Mouse (Mus musculus): ENCODE measurements around the gene Fhl3. TPM values are rescaled to one million over a fixed set of nuclear protein-coding genes. Genes with fewer than 3 reads are reported as not detected.
"Not testable (repeated sequence)": the region's sequence is repeated elsewhere in the genome, so short reads cannot be mapped to it uniquely, and the experiment has no call there.

Fhl3 gene
- polyA plus RNA-seq, 1 experiment from 2014 or later: 2.2 TPM

- Histone ChIP-seq H3K27ac (peak overlapping the region; percentile 52; the same call in 1 of the 2 replicates), H3K27me3 (ENCODE audit: control insufficient read depth, insufficient read depth, low read length) (peaks cover 29% of the 10 kb centered on the region), H3K4me3 (replicated peaks; ENCODE audit: low read length) (no peak overlapping the region), H3K9ac (0 out of 2 replicates have a peak overlapping the region, but pooled peaks have one; percentile 10), H3K4me2 (replicated peaks) (peak overlapping the region; percentile 6; the same call in 1 of the 2 replicates), H3K36me3 (replicated peaks; ENCODE audit: control insufficient read depth, insufficient read depth) (no peaks in the 10 kb centered on the region), H3K4me1 (replicated peaks; ENCODE audit: control insufficient read depth, insufficient read depth, low read length) (peaks cover 19% of the 10 kb centered on the region), H3K9me3 (ENCODE audit: control insufficient read depth, low read length) (no peaks in the 10 kb centered on the region)
- WGBS: 18% methylated on average over 11 of the region's 11 CpGs
- ATAC-seq (ENCODE audit: low FRiP score) (no peak), DNase-seq (ENCODE audit: low spot score) (no peak)
These were observed 4.4 kb downstream of the Fhl3 start for GRCm38 (mm10) chr4:124704797-124705474.

DNA sequence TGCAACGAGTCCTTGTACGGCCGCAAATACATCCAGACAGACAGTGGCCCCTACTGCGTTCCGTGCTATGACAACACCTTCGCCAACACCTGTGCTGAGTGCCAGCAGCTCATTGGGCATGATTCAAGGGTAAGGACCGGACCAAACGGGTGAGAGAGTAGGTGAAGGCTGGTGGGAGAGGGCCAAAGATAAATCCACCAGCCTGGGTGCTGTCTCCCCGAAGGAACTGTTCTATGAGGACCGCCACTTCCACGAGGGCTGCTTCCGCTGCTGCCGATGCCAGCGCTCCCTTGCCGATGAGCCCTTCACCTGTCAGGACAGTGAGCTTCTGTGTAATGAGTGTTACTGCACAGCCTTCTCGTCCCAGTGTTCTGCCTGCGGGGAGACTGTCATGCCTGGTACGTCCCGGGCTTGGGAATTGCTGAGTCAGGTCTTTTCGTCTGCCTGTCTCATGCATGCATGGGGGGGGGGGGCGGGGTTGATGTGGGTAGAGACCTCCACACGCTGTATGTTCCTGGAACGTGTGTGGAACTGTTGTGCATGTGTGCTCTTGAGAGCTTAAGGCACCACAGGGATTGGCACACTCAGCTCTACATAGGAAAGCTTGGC is 5.3 kb downstream of the Fhl3 start:
- ATAC-seq (ENCODE audit: low FRiP score) (no peak), DNase-seq (ENCODE audit: low spot score) (no peak)
- Histone ChIP-seq H3K27ac (no peak overlapping the region), H3K9ac (no peak overlapping the region), H3K4me3 (replicated peaks; ENCODE audit: low read length) (no peak overlapping the region), H3K27me3 (ENCODE audit: control insufficient read depth, insufficient read depth, low read length) (peaks cover 32% of the 10 kb centered on the region), H3K9me3 (ENCODE audit: control insufficient read depth, low read length) (no peaks in the 10 kb centered on the region), H3K4me1 (replicated peaks; ENCODE audit: control insufficient read depth, insufficient read depth, low read length) (peaks cover 20% of the 10 kb centered on the region), H3K4me2 (replicated peaks) (no peak overlapping the region), H3K36me3 (replicated peaks; ENCODE audit: control insufficient read depth, insufficient read depth) (no peaks in the 10 kb centered on the region)
- WGBS: 85% methylated on average over 23 of the region's 23 CpGs

GRCm38 (mm10) chr4:124707381-124708199 is 7.1 kb downstream of the Fhl3 start:
- DNase-seq (ENCODE audit: low spot score); H3K4me3 ChIP-seq (replicated peaks; ENCODE audit: low read length); H3K27ac ChIP-seq; ATAC-seq (ENCODE audit: low FRiP score); H3K36me3 ChIP-seq (replicated peaks; ENCODE audit: control insufficient read depth, insufficient read depth); H3K4me2 ChIP-seq (replicated peaks); H3K9me3 ChIP-seq (ENCODE audit: control insufficient read depth, low read length); H3K9ac ChIP-seq: not testable (repeated sequence)
- peaks cover 20% of the 10 kb centered on the region for H3K4me1 ChIP-seq (replicated peaks; ENCODE audit: control insufficient read depth, insufficient read depth, low read length)
- H3K27me3 ChIP-seq (ENCODE audit: control insufficient read depth, insufficient read depth, low read length): peaks cover 22% of the 10 kb centered on the region
- WGBS: 90% methylated on average over 25 of the region's 25 CpGs

DNA sequence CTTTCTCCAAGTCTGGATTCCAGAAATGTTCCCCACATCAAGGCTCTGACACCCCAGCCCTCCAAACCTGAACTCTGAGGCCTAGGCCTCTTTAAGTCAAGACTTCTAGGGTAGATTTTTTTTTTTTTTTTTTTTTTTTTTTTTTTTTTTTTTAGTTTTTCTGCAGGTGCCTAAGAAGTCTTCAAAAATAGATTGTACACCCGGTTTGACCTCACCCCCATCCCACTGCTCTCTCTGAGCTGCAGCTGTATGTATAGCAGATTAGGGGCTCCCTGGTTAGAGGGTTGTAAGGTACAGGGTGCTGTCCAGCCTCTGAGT is 7.7 kb downstream of the Fhl3 start:
- not testable (repeated sequence) for H3K9me3 ChIP-seq (ENCODE audit: control insufficient read depth, low read length); H3K27ac ChIP-seq; H3K36me3 ChIP-seq (replicated peaks; ENCODE audit: control insufficient read depth, insufficient read depth); ATAC-seq (ENCODE audit: low FRiP score); H3K9ac ChIP-seq; DNase-seq (ENCODE audit: low spot score); H3K4me3 ChIP-seq (replicated peaks; ENCODE audit: low read length)
- Histone ChIP-seq H3K27me3 (ENCODE audit: control insufficient read depth, insufficient read depth, low read length) (peaks cover 22% of the 10 kb centered on the region), H3K4me1 (replicated peaks; ENCODE audit: control insufficient read depth, insufficient read depth, low read length) (peaks cover 20% of the 10 kb centered on the region), H3K4me2 (replicated peaks) (0 out of 2 replicates have a peak overlapping the region, but pooled peaks have one; percentile 49)
- 0% methylated on average over 1 of the region's 1 CpGs for WGBS

DNA sequence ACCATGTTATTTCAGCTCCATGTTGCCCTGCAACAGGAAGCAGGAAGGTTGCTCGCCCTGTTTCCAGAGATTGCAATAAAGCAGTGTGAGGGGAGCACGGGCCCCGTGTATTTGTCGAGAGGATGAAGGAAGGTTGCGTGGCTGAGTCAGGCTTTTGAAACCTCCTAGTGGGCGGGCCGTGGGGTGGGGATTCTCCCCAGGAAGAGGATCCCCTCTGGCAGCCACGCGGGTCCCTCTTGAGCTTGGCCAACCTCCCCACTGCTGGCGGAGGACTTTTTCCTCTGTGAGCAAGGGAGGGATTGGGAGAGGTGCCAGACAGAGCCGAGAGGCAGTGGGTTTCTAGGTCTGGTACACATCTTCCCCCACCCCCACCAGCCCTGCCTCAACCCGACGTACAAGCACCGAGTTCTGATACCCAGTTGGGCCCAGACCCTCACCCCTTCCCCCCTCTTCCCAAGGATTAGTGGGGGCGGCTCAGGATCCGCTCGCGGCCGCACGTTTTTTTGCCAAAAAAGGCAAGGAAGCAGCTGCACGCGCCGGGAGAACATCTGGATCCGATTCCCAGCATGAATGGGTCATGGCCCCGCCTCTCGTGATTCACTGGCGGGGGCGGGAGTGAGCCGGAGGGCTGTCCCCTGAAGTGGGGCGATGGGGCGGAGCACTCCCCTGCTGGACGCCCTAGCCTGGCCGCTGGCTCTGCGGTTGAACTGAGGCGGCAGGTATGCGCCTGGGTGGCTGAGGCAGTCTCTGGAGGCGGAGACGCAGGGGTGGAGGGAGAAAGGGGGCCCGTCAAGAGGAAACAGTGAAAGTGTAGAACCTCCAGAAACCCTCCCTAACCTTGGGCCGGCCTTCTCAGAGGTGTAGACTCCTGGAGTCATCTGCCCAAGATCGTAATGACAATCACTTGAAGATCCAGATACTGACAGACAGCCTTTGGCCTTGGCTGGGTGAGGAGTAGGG is 8.3 kb downstream of the Fhl3 start:
- H3K9ac ChIP-seq: peak overlapping the region; percentile 28
- H3K27me3 ChIP-seq (ENCODE audit: control insufficient read depth, insufficient read depth, low read length): peaks cover 22% of the 10 kb centered on the region
- 3% methylated on average over 41 of the region's 41 CpGs for WGBS
- no peaks in the 10 kb centered on the region for H3K36me3 ChIP-seq (replicated peaks; ENCODE audit: control insufficient read depth, insufficient read depth)
- H3K27ac ChIP-seq: 0 out of 2 replicates have a peak overlapping the region, but pooled peaks have one; percentile 14
- ATAC-seq (ENCODE audit: low FRiP score) (no peak; the same call in 1 of the 2 replicates), DNase-seq (ENCODE audit: low spot score) (peak; percentile 56)
- H3K4me1 ChIP-seq (replicated peaks; ENCODE audit: control insufficient read depth, insufficient read depth, low read length): peaks cover 20% of the 10 kb centered on the region
- H3K9me3 ChIP-seq (ENCODE audit: control insufficient read depth, low read length): no peaks in the 10 kb centered on the region
- peak overlapping the region; percentile 20 for H3K4me3 ChIP-seq (replicated peaks; ENCODE audit: low read length)
- H3K4me2 ChIP-seq (replicated peaks): peak overlapping the region; percentile 49

GRCm38 (mm10) chr4:124709961-124710446 is 9.5 kb downstream of the Fhl3 start:
- 4% methylated on average over 18 of the region's 18 CpGs for WGBS
- H3K27ac ChIP-seq: no peak overlapping the region
- no peak overlapping the region for H3K9ac ChIP-seq
- DNase-seq (ENCODE audit: low spot score): no peak
- peak overlapping the region; percentile 47 for H3K4me2 ChIP-seq (replicated peaks)
- H3K27me3 ChIP-seq (ENCODE audit: control insufficient read depth, insufficient read depth, low read length): peaks cover 22% of the 10 kb centered on the region
- H3K9me3 ChIP-seq (ENCODE audit: control insufficient read depth, low read length): no peaks in the 10 kb centered on the region
- peak overlapping the region; percentile 8 for H3K4me3 ChIP-seq (replicated peaks; ENCODE audit: low read length)
- no peaks in the 10 kb centered on the region for H3K36me3 ChIP-seq (replicated peaks; ENCODE audit: control insufficient read depth, insufficient read depth)
- H3K4me1 ChIP-seq (replicated peaks; ENCODE audit: control insufficient read depth, insufficient read depth, low read length): peaks cover 11% of the 10 kb centered on the region; the same call in 1 of the 2 replicates
- ATAC-seq (ENCODE audit: low FRiP score): no peak

DNA sequence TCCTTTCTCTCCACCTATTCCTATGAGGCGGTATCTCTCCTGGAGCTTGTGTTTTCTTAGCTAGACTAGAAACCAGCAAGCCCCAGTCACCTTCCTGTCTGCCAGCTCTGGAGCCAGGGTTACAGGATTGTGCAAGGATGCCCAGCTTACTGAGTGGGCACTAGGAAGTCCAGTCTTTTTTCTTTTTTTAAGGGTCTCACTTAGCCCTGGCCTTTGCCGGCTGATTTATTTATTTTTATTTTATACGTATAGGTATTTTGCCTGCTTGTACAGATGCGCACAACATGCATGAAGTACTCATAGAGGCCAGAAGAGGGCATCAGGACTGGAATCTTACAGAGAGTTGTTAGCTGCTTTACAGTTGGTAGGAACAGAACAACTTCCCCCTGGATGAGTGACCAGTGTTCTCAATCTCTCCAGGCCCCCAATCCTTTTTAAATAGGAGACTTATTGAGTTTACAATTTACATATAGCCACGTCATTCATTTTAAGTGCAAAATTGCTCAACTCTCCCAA is 10.3 kb downstream of the Fhl3 start:
- ATAC-seq (ENCODE audit: low FRiP score) (no peak), DNase-seq (ENCODE audit: low spot score) (peak; percentile 64)
- Histone ChIP-seq H3K36me3 (replicated peaks; ENCODE audit: control insufficient read depth, insufficient read depth) (peaks cover 2% of the 10 kb centered on the region), H3K27me3 (ENCODE audit: control insufficient read depth, insufficient read depth, low read length) (peaks cover 22% of the 10 kb centered on the region), H3K4me1 (replicated peaks; ENCODE audit: control insufficient read depth, insufficient read depth, low read length) (peaks cover 17% of the 10 kb centered on the region), H3K4me3 (replicated peaks; ENCODE audit: low read length) (no peak overlapping the region), H3K4me2 (replicated peaks) (peak overlapping the region; percentile 47; the same call in 1 of the 2 replicates), H3K9ac (no peak overlapping the region), H3K9me3 (ENCODE audit: control insufficient read depth, low read length) (no peaks in the 10 kb centered on the region), H3K27ac (no peak overlapping the region)
- 14% methylated on average over 5 of the region's 5 CpGs for WGBS

DNA sequence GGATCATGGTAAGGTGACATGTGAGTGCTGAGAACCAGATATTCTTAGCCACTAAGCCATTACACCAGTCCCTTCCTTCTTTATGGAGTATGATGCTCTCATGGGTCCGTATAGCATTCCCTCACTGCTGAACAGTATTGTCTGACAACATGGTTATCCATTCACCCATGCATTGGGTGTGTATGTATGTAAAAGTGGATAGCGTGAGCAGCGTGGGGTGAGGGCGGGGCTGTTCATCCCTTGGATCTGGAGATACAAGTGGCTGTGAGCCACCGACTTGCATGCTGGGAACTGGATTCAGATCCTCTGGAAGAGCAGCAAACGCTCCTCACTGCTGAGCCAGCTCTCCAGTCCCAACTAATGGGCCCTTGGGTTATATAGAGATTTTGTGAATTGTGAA is 12.1 kb downstream of the Fhl3 start:
- peaks cover 22% of the 10 kb centered on the region for H3K4me1 ChIP-seq (replicated peaks; ENCODE audit: control insufficient read depth, insufficient read depth, low read length)
- 90% methylated on average over 6 of the region's 6 CpGs for WGBS
- H3K4me2 ChIP-seq (replicated peaks): no peak overlapping the region
- H3K9me3 ChIP-seq (ENCODE audit: control insufficient read depth, low read length): no peaks in the 10 kb centered on the region
- H3K27me3 ChIP-seq (ENCODE audit: control insufficient read depth, insufficient read depth, low read length): peaks cover 22% of the 10 kb centered on the region
- DNase-seq (ENCODE audit: low spot score) (no peak), ATAC-seq (ENCODE audit: low FRiP score) (no peak)
- no peak overlapping the region for H3K27ac ChIP-seq
- H3K36me3 ChIP-seq (replicated peaks; ENCODE audit: control insufficient read depth, insufficient read depth): peaks cover 19% of the 10 kb centered on the region
- H3K9ac ChIP-seq: no peak overlapping the region
- H3K4me3 ChIP-seq (replicated peaks; ENCODE audit: low read length): no peak overlapping the region
